Mouse (Mus musculus) heart, embryonic 13.5 days (tissue): ENCODE data around the gene Glipr1l3. TPM values are rescaled to one million over a fixed set of nuclear protein-coding genes. Genes with fewer than 3 reads are reported as not detected.
"Not testable (repeated sequence)": the region's sequence is repeated elsewhere in the genome, so short reads cannot be mapped to it uniquely, and the experiment has no call there.

ENCODE experiments used
- ATAC-seq: fragments of 200-750 bp; cut with Nextera tagmentation; 2 replicates; pipeline ENCODE4 v1.8.0; 2017; ENCODE audit warnings: moderate TSS enrichment; ENCODE audit not compliant: insufficient number of reproducible peaks, low FRiP score, low TSS enrichment; ENCODE audit errors: extremely low read depth
- H3K27ac ChIP-seq: fragments of 300-500 bp; sonication (generic); replicated peaks from 2 replicates; pipeline ENCODE4 v1.5.1; 2015; ENCODE audit warnings: moderate library complexity, mild to moderate bottlenecking, inconsistent platforms
- H3K27me3 ChIP-seq: fragments of 300-500 bp; sonication (generic); replicated peaks from 2 replicates; pipeline ENCODE4 v1.6.1; 2015; ENCODE audit warnings: mild to moderate bottlenecking, inconsistent platforms
- H3K36me3 ChIP-seq: fragments of 300-500 bp; sonication (generic); 2 replicates; pipeline ENCODE4 v1.6.1; 2015; ENCODE audit warnings: mild to moderate bottlenecking, inconsistent platforms
- H3K4me1 ChIP-seq: fragments of 300-500 bp; sonication (generic); 2 replicates; pipeline ENCODE4 v1.6.1; 2015; ENCODE audit warnings: inconsistent platforms
- H3K4me2 ChIP-seq: fragments of 300-500 bp; sonication (generic); 2 replicates; pipeline ENCODE4 v1.6.1; 2015; ENCODE audit warnings: inconsistent platforms, mild to moderate bottlenecking, moderate library complexity
- H3K4me3 ChIP-seq: fragments of 300-500 bp; sonication (generic); 2 replicates; pipeline ENCODE4 v1.5.1; 2015; ENCODE audit warnings: moderate library complexity, mild to moderate bottlenecking, inconsistent platforms
- H3K9ac ChIP-seq: fragments of 300-500 bp; sonication (generic); 2 replicates; pipeline ENCODE4 v1.6.1; 2015; ENCODE audit warnings: inconsistent platforms, mild to moderate bottlenecking, moderate library complexity
- H3K9me3 ChIP-seq: fragments of 300-500 bp; sonication (generic); 2 replicates; pipeline ENCODE4 v1.6.1; 2016; ENCODE audit warnings: inconsistent platforms
- WGBS: fragments of 180-500 bp; shearing (Covaris S2); methylation state at CpG from one replicate; pipeline ENCODE4 v1.1.7; 2015; ENCODE audit warnings: mixed read lengths; 5-methylcytosine and 5-hydroxymethylcytosine counted together
- polyA plus RNA-seq: library from polyadenylated mRNA; unstranded; fragments of >200 nt; fragmentation: Nextera tagmentation; extraction: Ambion mirVana; gene quantifications from 2 replicates; pipeline ENCODE4 v1.2.1, GENCODE M21; 2015

The Glipr1l3 gene
- polyA plus RNA-seq, 1 experiment from 2014 or later = not detected

GRCm38 (mm10) chr10:112110401-112110800 lies 49.7 kb downstream of the Glipr1l3 start:
- 83% methylated on average over 7 of the region's 7 CpGs for WGBS

GRCm38 (mm10) chr10:112105785-112106184 lies 54.3 kb downstream of the Glipr1l3 start:
- H3K4me1 ChIP-seq, H3K27me3 ChIP-seq, ATAC-seq, H3K4me2 ChIP-seq, H3K9ac ChIP-seq, H3K27ac ChIP-seq, H3K36me3 ChIP-seq, H3K4me3 ChIP-seq: not testable (repeated sequence)
- H3K9me3 ChIP-seq = peaks cover 16% of the 10 kb centered on the region
- WGBS = 2% methylated on average over 5 of the region's 5 CpGs

More at GRCm38 (mm10) chr10:112110401-112110800, 49.7 kb downstream of the Glipr1l3 start:
- Histone ChIP-seq H3K4me1 (no peaks in the 10 kb centered on the region), H3K9ac (no peak overlapping the region), H3K36me3 (no peaks in the 10 kb centered on the region), H3K27ac (no peak overlapping the region), H3K27me3 (no peaks in the 10 kb centered on the region), H3K4me2 (no peak overlapping the region), H3K9me3 (no peaks in the 10 kb centered on the region), H3K4me3 (no peak overlapping the region)
- no peak for ATAC-seq

Other genes with a start within 250 kb of the Glipr1l3 start
- 22.7 and 25.9 TPM in 2 replicates for gene Krr1, start 187.7 kb downstream of the Glipr1l3 start, polyA plus RNA-seq
- 1.6 and 2.6 TPM in 2 replicates for gene Glipr1, start 157.7 kb downstream of the Glipr1l3 start, polyA plus RNA-seq
- not detected in 2 replicates for gene Glipr1l1, start 100.1 kb downstream of the Glipr1l3 start, polyA plus RNA-seq
- not detected in 2 replicates for gene Glipr1l2, start 77.0 kb downstream of the Glipr1l3 start, polyA plus RNA-seq
- 0.06 and 0.24 TPM in 2 replicates for gene Caps2, start 3.3 kb upstream of the Glipr1l3 start, polyA plus RNA-seq
- gene Kcnc2, start 110.8 kb upstream of the Glipr1l3 start, polyA plus RNA-seq = 1.1 and 1.3 TPM in 2 replicates